Mouse (Mus musculus): ENCODE measurements around the gene Gatad2a.

The Gatad2a gene

DNA sequence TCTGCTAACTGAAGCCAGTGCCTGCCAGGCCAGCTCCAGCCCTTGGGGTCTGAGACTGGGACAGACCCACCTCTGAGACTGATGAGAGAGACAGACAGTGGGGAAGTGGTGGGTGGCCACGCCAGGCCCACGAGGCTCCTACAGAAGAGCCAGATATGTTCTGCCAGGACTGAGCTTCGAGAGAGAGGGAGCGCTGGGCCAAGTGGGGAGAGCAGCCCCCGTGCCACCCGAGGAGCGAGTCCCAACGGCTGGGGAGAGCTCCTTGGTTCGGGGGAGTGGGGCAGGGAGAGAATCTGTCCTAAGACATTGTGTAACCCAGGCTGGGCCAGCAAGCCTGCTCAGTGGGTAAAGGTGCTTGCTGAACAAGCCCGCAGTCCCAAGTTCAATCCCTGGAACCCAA, 119.2 kb downstream of the Gatad2a start:
- no peak for DNase-seq (ENCODE audit: low read depth, low spot score)

GRCm38 (mm10) chr8:69876097-69876496, 120.1 kb downstream of the Gatad2a start:
- no peak for DNase-seq (ENCODE audit: low read depth, low spot score)

GRCm38 (mm10) chr8:69874654-69875053, 121.5 kb downstream of the Gatad2a start:
- DNase-seq (ENCODE audit: low read depth, low spot score) = no peak

- DNase-seq (ENCODE audit: low read depth, low spot score) = peak; percentile 47
Measured at GRCm38 (mm10) chr8:69874155-69874554, 122.0 kb downstream of the Gatad2a start.

- no peak for DNase-seq (ENCODE audit: low read depth, low spot score)
Measured at GRCm38 (mm10) chr8:69870907-69871306, 125.3 kb downstream of the Gatad2a start.

DNA sequence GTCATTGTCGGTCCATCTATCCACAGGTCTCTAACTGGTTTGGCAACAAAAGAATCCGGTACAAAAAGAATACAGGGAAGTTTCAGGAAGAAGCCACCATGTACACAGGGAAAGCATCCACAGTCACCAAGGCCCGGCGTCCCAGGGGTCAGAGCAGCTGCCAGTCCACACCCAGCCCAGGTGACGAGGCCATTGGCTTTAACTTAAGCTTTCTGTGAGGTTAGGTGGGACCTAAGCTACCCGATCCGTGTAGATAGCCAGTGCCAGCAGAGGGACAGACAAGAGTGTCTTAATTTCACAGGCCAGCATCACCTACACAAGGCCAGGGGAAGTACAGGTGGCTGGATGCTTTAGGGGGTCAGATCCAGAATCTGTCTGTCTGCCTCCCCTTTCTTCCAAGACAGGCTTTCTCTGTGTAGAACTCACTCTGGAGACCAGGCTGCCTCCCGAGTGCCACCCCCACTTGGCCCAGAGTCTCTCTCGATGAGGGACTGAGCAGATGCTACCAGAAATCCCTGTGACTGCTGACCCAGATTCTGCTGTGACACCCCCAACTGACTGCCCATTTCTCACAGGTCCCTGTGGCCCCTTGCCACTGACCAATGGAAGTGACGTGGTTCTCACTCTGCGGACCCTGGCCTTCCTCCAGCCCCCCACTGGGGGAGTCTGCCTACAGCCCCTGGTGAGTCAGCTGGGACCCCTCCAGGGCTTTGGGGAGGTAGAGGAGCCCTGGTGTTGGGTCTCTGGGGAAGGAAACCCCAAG, 126.0 kb downstream of the Gatad2a start:
- no peak for DNase-seq (ENCODE audit: low read depth, low spot score)

- DNase-seq (ENCODE audit: low read depth, low spot score) = no peak
Measured at GRCm38 (mm10) chr8:69867696-69868326, 128.4 kb downstream of the Gatad2a start.

DNA sequence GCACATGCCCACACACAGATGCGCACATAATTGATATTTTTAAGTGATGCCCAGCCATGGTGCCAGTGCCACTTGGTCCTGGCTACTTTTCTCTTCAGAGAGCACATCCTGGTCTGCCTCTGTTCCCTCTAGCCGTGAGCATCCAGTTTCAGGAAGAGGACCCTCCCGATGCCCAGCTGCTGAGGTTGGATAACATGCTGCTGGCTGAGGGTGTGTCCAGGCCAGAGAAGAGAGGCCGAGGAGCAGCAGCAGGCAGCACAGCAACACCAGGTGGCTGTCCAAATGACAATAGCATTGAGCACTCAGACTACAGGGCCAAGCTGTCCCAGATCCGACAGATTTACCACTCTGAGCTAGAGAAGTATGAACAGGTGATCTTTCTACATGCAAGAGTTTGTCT, 132.0 kb downstream of the Gatad2a start:
- no peak for DNase-seq (ENCODE audit: low read depth, low spot score)

- DNase-seq (ENCODE audit: low read depth, low spot score) = no peak
Measured at GRCm38 (mm10) chr8:69863387-69864020, 132.7 kb downstream of the Gatad2a start.

DNA sequence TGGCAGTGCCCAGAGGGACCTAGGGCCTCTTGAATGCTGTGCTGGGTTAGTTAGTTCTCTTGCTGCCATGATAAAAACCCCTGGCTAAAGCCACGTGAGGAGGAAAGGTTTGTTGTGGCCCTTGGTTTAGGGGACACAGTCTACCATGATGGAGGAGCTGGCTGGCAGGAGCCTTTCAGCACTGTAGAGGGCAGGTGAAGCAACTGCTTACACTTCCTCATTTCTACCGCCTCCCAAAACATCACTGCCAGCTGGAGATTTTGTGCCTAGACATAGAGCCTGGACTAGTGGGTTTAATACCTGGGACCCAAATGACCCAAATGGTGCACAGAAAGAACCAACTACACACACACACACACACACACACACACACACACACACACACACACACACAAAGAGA, 134.9 kb downstream of the Gatad2a start:
- peak; percentile 67 for DNase-seq (ENCODE audit: low read depth, low spot score)

- no peak for DNase-seq (ENCODE audit: low read depth, low spot score)
Measured at GRCm38 (mm10) chr8:69860807-69861206, 135.4 kb downstream of the Gatad2a start.

Measured in A20 (cell line).